10 mouse cellular contexts compared by ENCODE assay signal in the genomic region with DNA sequence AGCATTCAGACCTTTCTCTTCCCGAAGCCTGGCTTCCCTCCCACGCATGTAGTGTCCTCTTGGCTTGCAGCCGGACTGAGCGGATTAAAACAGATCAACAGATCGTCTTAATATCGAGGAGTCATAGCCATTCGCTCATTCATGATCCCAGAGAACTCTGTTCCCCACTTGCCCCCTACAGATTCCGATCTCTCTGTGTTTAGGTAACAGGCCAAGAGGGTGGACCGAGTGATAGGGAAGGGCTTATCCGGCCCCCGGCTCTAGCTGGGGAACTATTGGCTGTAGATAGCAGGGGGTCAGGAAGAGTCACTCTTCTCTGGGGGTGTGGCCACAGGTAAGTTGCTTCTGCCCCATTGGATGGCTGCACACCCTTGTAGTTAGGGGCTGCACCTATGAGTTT.
A peak's percentile ranks its signal among the peaks of the same experiment; 100 is the strongest.
DNase-seq lines count a peak whose midpoint lies in the region; ATAC-seq and TF ChIP-seq lines count a peak whose summit lies in the region.
"Had no signal": no experiment of that assay in that cellular context is flagged by ENCODE, and none has a peak within 500 bp of the region (broad histone marks: within the 10 kb centered on the region; RNA-seq: fewer than 3 reads in every experiment).

No protein-coding gene starts in this region.

- TF ChIP-seq POLR2A in limb, embryonic 14.5 days (IDR thresholded peaks at IDR 0.05; ENCODE audit: borderline replicate concordance, extremely low read depth, insufficient read depth, insufficient read length): no peak

- ATAC-seq in erythroblast, adult 5-6 weeks (replicated peaks; ENCODE audit: low FRiP score, poor library complexity, severe bottlenecking): no peak
- ATAC-seq in limb, embryonic 14.5 days (ENCODE audit: low FRiP score, low read depth): no peak
- 0 out of 2 replicates have a peak, but pooled peaks have one; percentile 27 for ATAC-seq in neural tube, embryonic 11.5 days (ENCODE audit: insufficient read depth, low FRiP score, low TSS enrichment)

- no peak overlapping the region for H3K9ac ChIP-seq in limb, embryonic 14.5 days (ENCODE audit: low read depth, low read length, severe bottlenecking)
- H3K9ac ChIP-seq in neural tube, embryonic 11.5 days (ENCODE audit: low read length): no peak overlapping the region

- H3K4me2 ChIP-seq in limb, embryonic 14.5 days (replicated peaks; ENCODE audit: low read depth, low read length, severe bottlenecking): peak overlapping the region; percentile 44
- H3K4me2 ChIP-seq in neural tube, embryonic 11.5 days (ENCODE audit: low read depth): peak overlapping the region; percentile 49

- H3K4me1 ChIP-seq in erythroblast, embryonic 14.5 days (ENCODE audit: control insufficient read depth): peaks cover 24% of the 10 kb centered on the region
- peaks cover 51% of the 10 kb centered on the region for H3K4me1 ChIP-seq in forebrain, embryonic 10.5 days
- H3K4me1 ChIP-seq in hindbrain, embryonic 10.5 days (replicated peaks): peaks cover 46% of the 10 kb centered on the region
- H3K4me1 ChIP-seq in limb, embryonic 14.5 days (ENCODE audit: control insufficient read depth, insufficient read depth, low read length): peaks cover 36% of the 10 kb centered on the region
- H3K4me1 ChIP-seq in neural tube, embryonic 11.5 days (ENCODE audit: control insufficient read depth, insufficient read depth, low read length): peaks cover 17% of the 10 kb centered on the region; the same call in 1 of the 2 replicates
- H3K4me1 ChIP-seq: megakaryocyte, embryonic 14.5 days had no signal

- no peak for DNase-seq in forebrain, embryonic 10.5 days (ENCODE audit: extremely low spot score, low spot score)
- peak; percentile 24 for DNase-seq in hindbrain, embryonic 10.5 days (ENCODE audit: low spot score)
- DNase-seq in limb, embryonic 14.5 days (ENCODE audit: low spot score): no peak
- DNase-seq in neural tube, embryonic 11.5 days (ENCODE audit: low spot score): no peak
- no peak for DNase-seq in left cerebral cortex, postnatal 25 days (ENCODE audit: low spot score in 2 of 2)
- DNase-seq in left cerebral cortex, postnatal 36 days (ENCODE audit: low spot score in 2 of 2): no peak

- H3K27me3 ChIP-seq in erythroblast, embryonic 14.5 days (ENCODE audit: control insufficient read depth): peaks cover 79% of the 10 kb centered on the region
- H3K27me3 ChIP-seq in forebrain, embryonic 10.5 days (ENCODE audit: poor library complexity, severe bottlenecking): peaks cover 19% of the 10 kb centered on the region
- no peaks in the 10 kb centered on the region for H3K27me3 ChIP-seq in hindbrain, embryonic 10.5 days (ENCODE audit: insufficient read depth, poor library complexity, severe bottlenecking)
- no peaks in the 10 kb centered on the region for H3K27me3 ChIP-seq in limb, embryonic 14.5 days (ENCODE audit: control insufficient read depth, insufficient read depth, low read length)
- no peaks in the 10 kb centered on the region for H3K27me3 ChIP-seq in neural tube, embryonic 11.5 days (ENCODE audit: control insufficient read depth, insufficient read depth, low read length)
- H3K27me3 ChIP-seq: CH12.LX had no signal

- no peaks in the 10 kb centered on the region for H3K9me3 ChIP-seq in erythroblast, embryonic 14.5 days (ENCODE audit: control insufficient read depth, low read length)
- H3K9me3 ChIP-seq in forebrain, embryonic 10.5 days: no peaks in the 10 kb centered on the region
- H3K9me3 ChIP-seq in hindbrain, embryonic 10.5 days: no peaks in the 10 kb centered on the region
- no peaks in the 10 kb centered on the region for H3K9me3 ChIP-seq in limb, embryonic 14.5 days (ENCODE audit: control insufficient read depth, low read length)
- no peaks in the 10 kb centered on the region for H3K9me3 ChIP-seq in neural tube, embryonic 11.5 days (ENCODE audit: control insufficient read depth, low read length)
- H3K9me3 ChIP-seq: megakaryocyte, embryonic 14.5 days had no signal

- H3K4me3 ChIP-seq in erythroblast, embryonic 14.5 days (replicated peaks): peak overlapping the region; percentile 61
- peak overlapping the region; percentile 54 for H3K4me3 ChIP-seq in forebrain, embryonic 10.5 days
- peak overlapping the region; percentile 56 for H3K4me3 ChIP-seq in hindbrain, embryonic 10.5 days
- no peak overlapping the region for H3K4me3 ChIP-seq in limb, embryonic 14.5 days (replicated peaks; ENCODE audit: low read length)
- no peak overlapping the region for H3K4me3 ChIP-seq in neural tube, embryonic 11.5 days (ENCODE audit: low read depth, low read length)

- H3K27ac ChIP-seq in forebrain, embryonic 10.5 days: peak overlapping the region; percentile 48; the same call in 1 of the 2 replicates
- peak overlapping the region; percentile 35; the same call in 1 of the 2 replicates for H3K27ac ChIP-seq in hindbrain, embryonic 10.5 days
- H3K27ac ChIP-seq in limb, embryonic 14.5 days (replicated peaks; ENCODE audit: low read depth, low read length): no peak overlapping the region
- H3K27ac ChIP-seq in neural tube, embryonic 11.5 days (ENCODE audit: low read depth, low read length): no peak overlapping the region

- intact Hi-C loops in left cerebral cortex, postnatal 25 days (cut with DNase I): no loop called here
- intact Hi-C loops in left cerebral cortex, postnatal 36 days (cut with DNase I): no loop called here

- H3K36me3 ChIP-seq in erythroblast, embryonic 14.5 days (ENCODE audit: control insufficient read depth): no peaks in the 10 kb centered on the region
- no peaks in the 10 kb centered on the region for H3K36me3 ChIP-seq in forebrain, embryonic 10.5 days (replicated peaks)
- H3K36me3 ChIP-seq in hindbrain, embryonic 10.5 days: peaks cover 7% of the 10 kb centered on the region; the same call in 1 of the 2 replicates
- H3K36me3 ChIP-seq in limb, embryonic 14.5 days (ENCODE audit: control insufficient read depth, insufficient read depth, low read length): no peaks in the 10 kb centered on the region
- no peaks in the 10 kb centered on the region for H3K36me3 ChIP-seq in neural tube, embryonic 11.5 days (ENCODE audit: control insufficient read depth, insufficient read depth, low read length)

- WGBS in forebrain, embryonic 10.5 days: 2% methylated on average over 11 of the region's 11 CpGs
- 3% methylated on average over 11 of the region's 11 CpGs for WGBS in hindbrain, embryonic 10.5 days
- 8% methylated on average over 11 of the region's 11 CpGs for WGBS in limb, embryonic 14.5 days
- 5% methylated on average over 11 of the region's 11 CpGs for WGBS in neural tube, embryonic 11.5 days

Comparison
In these comparisons a context has a peak if more than half of its experiments do, and no peak if none do; other contexts are left out.
1. H3K4me3 ChIP-seq: peak in erythroblast, embryonic 14.5 days (single experiment), forebrain, embryonic 10.5 days (single experiment) and hindbrain, embryonic 10.5 days (single experiment); none in limb, embryonic 14.5 days (single experiment) and neural tube, embryonic 11.5 days (single experiment).
2. H3K27ac ChIP-seq: peak in forebrain, embryonic 10.5 days (single experiment) and hindbrain, embryonic 10.5 days (single experiment); none in limb, embryonic 14.5 days (single experiment) and neural tube, embryonic 11.5 days (single experiment).